Comparison of ENCODE assay signal across 13 mouse cellular contexts in genomic region chr7:40680567-40680966, GRCm38 (mm10).
DNase-seq lines count a peak whose midpoint lies in the region; ATAC-seq and TF ChIP-seq lines count a peak whose summit lies in the region.
"Had no signal": no experiment of that assay in that cellular context is flagged by ENCODE, and none has a peak within 500 bp of the region (broad histone marks: within the 10 kb centered on the region; RNA-seq: fewer than 3 reads in every experiment).

No protein-coding gene starts in this region.

- 0 out of 2 replicates have a peak overlapping the region, but pooled peaks have one; percentile 21 for H3K4me2 ChIP-seq in hindbrain, embryonic 14.5 days (replicated peaks)
- peak overlapping the region; percentile 18 for H3K4me2 ChIP-seq in midbrain, embryonic 15.5 days
- H3K4me2 ChIP-seq: heart, embryonic 13.5 days; limb, embryonic 13.5 days; liver, embryonic 15.5 days had no signal

- H3K36me3 ChIP-seq in kidney, adult 2 months (ENCODE audit: control insufficient read depth, insufficient read depth, low read length): no peaks in the 10 kb centered on the region
- H3K36me3 ChIP-seq in hindbrain, embryonic 14.5 days (replicated peaks; ENCODE audit: control insufficient read depth, insufficient read depth): no peaks in the 10 kb centered on the region
- no peaks in the 10 kb centered on the region for H3K36me3 ChIP-seq in midbrain, embryonic 15.5 days (replicated peaks)
- H3K36me3 ChIP-seq: heart, embryonic 13.5 days; limb, embryonic 13.5 days; liver, embryonic 15.5 days had no signal

- no peak overlapping the region; the same call in 1 of the 2 replicates for H3K27ac ChIP-seq in kidney, adult 2 months (ENCODE audit: insufficient read depth, low read depth, low read length)
- H3K27ac ChIP-seq in hindbrain, embryonic 14.5 days: no peak overlapping the region
- H3K27ac ChIP-seq in midbrain, embryonic 15.5 days: no peak overlapping the region
- H3K27ac ChIP-seq: heart, embryonic 13.5 days; limb, embryonic 13.5 days; liver, embryonic 15.5 days had no signal

- no peak overlapping the region for H3K9ac ChIP-seq in hindbrain, embryonic 14.5 days
- no peak overlapping the region for H3K9ac ChIP-seq in midbrain, embryonic 15.5 days
- H3K9ac ChIP-seq: heart, embryonic 13.5 days; limb, embryonic 13.5 days; liver, embryonic 15.5 days had no signal

- no peaks in the 10 kb centered on the region for H3K9me3 ChIP-seq in hindbrain, embryonic 14.5 days (ENCODE audit: control insufficient read depth, low read length)
- no peaks in the 10 kb centered on the region for H3K9me3 ChIP-seq in midbrain, embryonic 15.5 days
- H3K9me3 ChIP-seq: heart, embryonic 13.5 days; limb, embryonic 13.5 days; liver, embryonic 15.5 days had no signal

- 40% methylated on average over 12 of the region's 12 CpGs for WGBS in kidney, adult 2 months
- WGBS in hindbrain, embryonic 14.5 days: 30% methylated on average over 12 of the region's 12 CpGs
- WGBS in midbrain, embryonic 15.5 days: 14% methylated on average over 12 of the region's 12 CpGs

- no peak for TF ChIP-seq POLR2A in kidney, adult 2 months (IDR thresholded peaks at IDR 0.05; ENCODE audit: low read depth, low read length)
- TF ChIP-seq POLR2A in brain, embryonic 14.5 days (IDR thresholded peaks at IDR 0.05; ENCODE audit: borderline replicate concordance, extremely low read depth, insufficient read depth, insufficient read length, poor library complexity, severe bottlenecking): no peak

- no peaks in the 10 kb centered on the region for H3K27me3 ChIP-seq in kidney, adult 2 months (replicated peaks; ENCODE audit: control insufficient read depth, insufficient read depth, low read length)
- no peaks in the 10 kb centered on the region; the same call in 1 of the 2 replicates for H3K27me3 ChIP-seq in hindbrain, embryonic 14.5 days (ENCODE audit: control insufficient read depth, insufficient read depth, low read length)
- H3K27me3 ChIP-seq in midbrain, embryonic 15.5 days (replicated peaks): 0 out of 2 replicates have a peak, but pooled peaks cover 6% of the 10 kb centered on the region
- H3K27me3 ChIP-seq: heart, embryonic 13.5 days; limb, embryonic 13.5 days; liver, embryonic 15.5 days had no signal

- 0 out of 2 replicates have a peak, but pooled peaks have one; percentile 28 for ATAC-seq in hindbrain, embryonic 14.5 days (ENCODE audit: low FRiP score)
- peak; percentile 80 for ATAC-seq in midbrain, embryonic 15.5 days (replicated peaks)
- no peak for ATAC-seq in cerebellum, adult (ENCODE audit: insufficient number of reproducible peaks, low FRiP score, low TSS enrichment)

- peaks cover 30% of the 10 kb centered on the region for H3K4me1 ChIP-seq in kidney, adult 2 months (ENCODE audit: control insufficient read depth, insufficient read depth, low read length)
- H3K4me1 ChIP-seq in hindbrain, embryonic 14.5 days (replicated peaks; ENCODE audit: control insufficient read depth, insufficient read depth, low read length): peaks cover 9% of the 10 kb centered on the region
- peaks cover 7% of the 10 kb centered on the region for H3K4me1 ChIP-seq in midbrain, embryonic 15.5 days
- H3K4me1 ChIP-seq: heart, embryonic 13.5 days; limb, embryonic 13.5 days; liver, embryonic 15.5 days had no signal

- H3K4me3 ChIP-seq in kidney, adult 2 months (ENCODE audit: insufficient read depth, low read depth, low read length): no peak overlapping the region
- H3K4me3 ChIP-seq in hindbrain, embryonic 14.5 days (replicated peaks; ENCODE audit: low read length): no peak overlapping the region
- no peak overlapping the region for H3K4me3 ChIP-seq in midbrain, embryonic 15.5 days
- H3K4me3 ChIP-seq: heart, embryonic 13.5 days; limb, embryonic 13.5 days; liver, embryonic 15.5 days; myocyte had no signal

- peak; percentile 53 for DNase-seq in kidney, adult 2 months
- no peak for DNase-seq in kidney, postnatal 14 days
- peak; percentile 60 for DNase-seq in brain, embryonic 14.5 days (ENCODE audit: low read depth)
- DNase-seq in hindbrain, embryonic 14.5 days (ENCODE audit: low spot score): peak; percentile 35
- no peak for DNase-seq in thymus, postnatal 4 days
- DNase-seq: heart, postnatal 36 days; lung, postnatal 10 days had no signal

- TF ChIP-seq CTCF in kidney, adult 2 months (conservative IDR thresholded peaks at IDR 0.05; ENCODE audit: insufficient read depth, insufficient read length, low read depth, low read length): no peak
- no peak for TF ChIP-seq CTCF in brain, embryonic 14.5 days (IDR thresholded peaks at IDR 0.05; ENCODE audit: borderline replicate concordance, extremely low read depth, insufficient read depth, insufficient read length)

Comparison
In these comparisons a context has a peak if more than half of its experiments do, and no peak if none do; other contexts are left out.
1. DNase-seq: peak in kidney, adult 2 months (single experiment), brain, embryonic 14.5 days (single experiment) and hindbrain, embryonic 14.5 days (single experiment); none in kidney, postnatal 14 days (single experiment) and thymus, postnatal 4 days (single experiment).